Mouse (Mus musculus): ENCODE measurements around the gene Mcl1.

- TF ChIP-seq CTCF (conservative IDR thresholded peaks at IDR 0.05; ENCODE audit: insufficient read depth, insufficient read length, low read depth, low read length) (no peak), POLR2A (IDR thresholded peaks at IDR 0.05; ENCODE audit: low read depth, low read length) (no peak)
Measured at GRCm38 (mm10) chr3:95664940-95665352, 6.4 kb downstream of the Mcl1 start.
